10 mouse cellular contexts compared by ENCODE assay signal in the genomic region with DNA sequence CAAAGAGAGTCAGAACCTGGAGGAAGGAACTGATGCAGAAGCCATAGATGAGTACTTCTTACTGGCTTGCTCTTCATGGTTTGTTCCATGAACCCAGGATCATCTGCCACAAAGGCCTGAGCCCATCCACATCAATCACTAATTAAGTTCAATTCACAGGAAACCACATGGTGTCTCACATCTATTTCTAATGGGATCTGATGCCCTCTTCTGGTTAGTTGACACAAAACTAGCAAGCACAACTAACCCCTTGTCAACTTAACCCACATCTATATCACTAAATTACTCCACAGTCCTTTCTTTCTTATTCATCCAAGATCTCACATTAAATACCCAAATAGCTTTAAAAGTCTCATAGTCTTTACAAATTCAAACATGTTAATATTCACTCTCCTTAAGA. TPM values are rescaled to one million over a fixed set of nuclear protein-coding genes. Genes with fewer than 3 reads are reported as not detected.
A peak's percentile ranks its signal among the peaks of the same experiment; 100 is the strongest.
DNase-seq lines count a peak whose midpoint lies in the region; ATAC-seq and TF ChIP-seq lines count a peak whose summit lies in the region.
"Had no signal": no experiment of that assay in that cellular context is flagged by ENCODE, and none has a peak within 500 bp of the region (broad histone marks: within the 10 kb centered on the region; RNA-seq: fewer than 3 reads in every experiment).

No protein-coding gene starts in this region.

- no peaks in the 10 kb centered on the region for H3K4me1 ChIP-seq in cerebellum, adult 2 months (ENCODE audit: control insufficient read depth, insufficient read depth, low read length)

- no peak for TF ChIP-seq POLR2A in cerebellum, adult 2 months (IDR thresholded peaks at IDR 0.05; ENCODE audit: borderline replicate concordance, insufficient read depth, low read length)

- no peak overlapping the region for H3K27ac ChIP-seq in left cerebral cortex, adult 2 months
- H3K27ac ChIP-seq in cerebellum, adult 2 months (ENCODE audit: insufficient read depth, low read length) = no peak overlapping the region

- intact Hi-C loops in left cerebral cortex, adult 2 months (cut with DNase I) = loop anchor here (2.0 to 5.0 kb wide), 2 partner anchors 131 to 217 kb away; no protein-coding TSS in a partner anchor

- ATAC-seq in CD4-positive, CD25-positive, alpha-beta regulatory T cell, adult 4 months = peak; percentile 69

- TF ChIP-seq CTCF in left cerebral cortex, adult 2 months (IDR thresholded peaks at IDR 0.05) = peak; percentile 49
- TF ChIP-seq CTCF in cerebellum, adult 2 months (IDR thresholded peaks at IDR 0.05; ENCODE audit: borderline replicate concordance, insufficient read depth, low read depth, low read length) = no peak

- no peaks in the 10 kb centered on the region for H3K27me3 ChIP-seq in cerebellum, adult 2 months (ENCODE audit: control insufficient read depth, insufficient read depth, low read length)

- DNase-seq in left cerebral cortex, adult 2 months (ENCODE audit: extremely low spot score in 1 of 2, low spot score in 2 of 2) = no peak
- DNase-seq in left cerebral cortex, adult 11 months (ENCODE audit: low spot score) = no peak
- DNase-seq in ZHBTc4 (ENCODE audit: low read depth, low spot score) = peak; percentile 38
- peak; percentile 73 for DNase-seq in naive thymus-derived CD4-positive, alpha-beta T cell, adult 2 months (ENCODE audit: low read depth)
- DNase-seq in cerebellum, adult 2 months = no peak
- no peak for DNase-seq in adrenal gland, postnatal 4 days (ENCODE audit: low spot score in 2 of 2)
- DNase-seq: cerebellum, adult 11 months; kidney, postnatal 25 days; right cerebral cortex, postnatal 25 days had no signal

- H3K4me3 ChIP-seq in left cerebral cortex, adult 2 months = no peak overlapping the region
- no peak overlapping the region for H3K4me3 ChIP-seq in cerebellum, adult 2 months (replicated peaks; ENCODE audit: insufficient read depth, low read depth, low read length)

RNA-seq across cellular contexts. Expression of a gene that starts 4.6 kb away (rescaled TPM):
- 100 to 1,000 TPM in 1 of 2 experiments, 10 to 100 TPM in 1; 96.4 to 107 TPM for total RNA-seq in left cerebral cortex, adult 2 months (2021)
- 100 to 1,000 TPM; 163 to 168 TPM for polyA plus RNA-seq in CD4-positive, CD25-positive, alpha-beta regulatory T cell, adult 4 months (2017; shearing (Covaris generic))
- 68.1 and 69.7 TPM in 2 replicates for polyA plus RNA-seq in cerebellum, adult 2 months (2012; rRNA removed)
- total RNA-seq in adrenal gland, postnatal 4 days (2021) = 10 to 100 TPM; 82.9 to 87.7 TPM

Comparison
In these comparisons a context has a peak if more than half of its experiments do, and no peak if none do; other contexts are left out.
1. DNase-seq: peak in ZHBTc4 (single experiment) and naive thymus-derived CD4-positive, alpha-beta T cell, adult 2 months (single experiment); none in left cerebral cortex, adult 2 months (0 of 2), left cerebral cortex, adult 11 months (single experiment), cerebellum, adult 2 months (0 of 2) and adrenal gland, postnatal 4 days (0 of 2).